Mouse (Mus musculus) bone marrow macrophage, adult 2 months (primary cell): Measurements from ENCODE around the gene Asgr1.

Experiments
- CTCF ChIP-seq: IDR thresholded peaks from 2 replicates; pipeline ENCODE4 v1.5.1; 2012; ENCODE audit warnings: low read depth, mild to moderate bottlenecking, low read length, moderate library complexity
- POLR2A ChIP-seq: IDR thresholded peaks from 2 replicates; pipeline ENCODE4 v1.6.1; 2012; ENCODE audit warnings: mild to moderate bottlenecking, low read depth, low read length, borderline replicate concordance

DNA sequence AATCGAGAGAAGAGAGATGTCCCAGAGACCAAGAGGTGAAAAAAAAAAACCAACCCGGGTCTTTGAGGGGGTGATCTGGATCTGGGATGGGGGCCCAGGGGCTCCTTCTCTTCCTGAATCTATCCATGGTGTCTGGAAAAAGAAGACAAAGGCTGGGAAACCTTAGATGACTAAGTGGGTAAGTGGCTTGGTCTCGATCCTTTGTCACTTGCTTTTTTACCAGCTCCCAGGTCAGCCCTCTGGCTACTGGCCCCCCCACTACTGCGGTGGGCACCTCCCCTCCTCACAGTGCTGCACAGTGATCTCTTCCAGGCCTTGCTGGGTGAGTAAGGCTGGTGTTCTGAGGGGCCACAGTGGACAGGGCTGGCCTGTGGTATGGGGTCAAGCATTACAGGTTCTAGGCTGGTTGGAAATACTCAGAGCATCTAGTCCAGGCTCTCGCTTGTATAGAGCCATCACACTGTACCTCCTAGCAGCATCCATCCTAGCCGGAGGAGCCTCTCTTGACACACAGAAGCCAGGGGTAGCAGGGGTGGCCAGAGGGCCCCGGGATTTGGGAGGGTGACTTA lies 36.6 kb upstream of the Asgr1 start:
- TF ChIP-seq CTCF = no peak
- TF ChIP-seq POLR2A = no peak
